Mouse (Mus musculus): Measurements from ENCODE around the gene Tbx15. TPM values are rescaled to one million over a fixed set of nuclear protein-coding genes. Genes with fewer than 3 reads are reported as not detected.

Tbx15 gene
- not detected in 2 replicates for polyA plus RNA-seq (2012; ENCODE audit: low replicate concordance)

GRCm38 (mm10) chr3:99240213-99240720, at the start of gene Tbx15:
Tbx15 (plus strand) TSS chr3:99240381.

Other genes with a start within 250 kb of the Tbx15 start
- 0.45 and 1.2 TPM in 2 replicates for gene Wars2, start 99.3 kb upstream of the Tbx15 start, polyA plus RNA-seq (2012; ENCODE audit: low replicate concordance)

Data from hematopoietic multipotent progenitor cell, adult 10-12 weeks (in vitro differentiated cells).